Mouse (Mus musculus) heart, embryonic 10.5 days (tissue): ENCODE measurements around the gene Os9. TPM values are rescaled to one million over a fixed set of nuclear protein-coding genes. Genes with fewer than 3 reads are reported as not detected.
"Not testable (repeated sequence)": the region's sequence is repeated elsewhere in the genome, so short reads cannot be mapped to it uniquely, and the experiment has no call there.

Experiments
- DNase-seq: peaks from one replicate; pipeline ENCODE4 v3.0.0-alpha.2; 2017; ENCODE audit warnings: low spot score
- H3K27ac ChIP-seq: fragments of 300-500 bp; sonication (generic); 2 replicates; pipeline ENCODE4 v1.5.1; 2016; ENCODE audit warnings: mild to moderate bottlenecking
- H3K27me3 ChIP-seq: fragments of 300-500 bp; sonication (generic); 2 replicates; pipeline ENCODE4 v1.6.1; 2016; ENCODE audit warnings: mild to moderate bottlenecking; ENCODE audit not compliant: poor library complexity, insufficient read depth, severe bottlenecking
- H3K36me3 ChIP-seq: fragments of 300-500 bp; sonication (generic); 2 replicates; pipeline ENCODE4 v1.6.1; 2016; ENCODE audit warnings: mild to moderate bottlenecking, moderate library complexity
- H3K4me1 ChIP-seq: fragments of 300-500 bp; sonication (generic); 2 replicates; pipeline ENCODE4 v1.6.1; 2016; ENCODE audit warnings: mild to moderate bottlenecking
- H3K4me3 ChIP-seq: fragments of 300-500 bp; sonication (generic); 2 replicates; pipeline ENCODE4 v1.5.1; 2016; ENCODE audit warnings: mild to moderate bottlenecking, moderate library complexity
- H3K9me3 ChIP-seq: fragments of 300-500 bp; sonication (generic); 2 replicates; pipeline ENCODE4 v1.6.1; 2016; ENCODE audit warnings: mild to moderate bottlenecking, moderate library complexity
- WGBS: fragments of 180-500 bp; shearing (Covaris S2); methylation state at CpG from one replicate; pipeline ENCODE4 v1.1.7; 2016; 5-methylcytosine and 5-hydroxymethylcytosine counted together
- polyA plus RNA-seq: library from polyadenylated mRNA; unstranded; fragments of >200 nt; fragmentation: Nextera tagmentation; extraction: Ambion mirVana; gene quantifications from 2 replicates; pipeline ENCODE4 v1.2.1, GENCODE M21; 2016

Gene Os9
- polyA plus RNA-seq, 1 experiment from 2014 or later = 48.8 TPM

- DNase-seq = no peak
- 64% methylated on average over 3 of the region's 3 CpGs for WGBS
- no peaks in the 10 kb centered on the region for H3K4me1 ChIP-seq
- H3K36me3 ChIP-seq = no peaks in the 10 kb centered on the region
- H3K4me3 ChIP-seq = no peak overlapping the region
- H3K27ac ChIP-seq = no peak overlapping the region
- peaks cover 8% of the 10 kb centered on the region; the same call in 1 of the 2 replicates for H3K27me3 ChIP-seq
- no peaks in the 10 kb centered on the region for H3K9me3 ChIP-seq
These were observed 37.5 kb upstream of the Os9 start for GRCm38 (mm10) chr10:127158471-127158870.

GRCm38 (mm10) chr10:127156511-127156910, 35.6 kb upstream of the Os9 start:
- WGBS = 71% methylated on average over 1 of the region's 1 CpGs
- Histone ChIP-seq H3K4me3 (no peak overlapping the region), H3K27me3 (no peaks in the 10 kb centered on the region), H3K9me3 (no peaks in the 10 kb centered on the region), H3K4me1 (no peaks in the 10 kb centered on the region), H3K27ac (no peak overlapping the region), H3K36me3 (no peaks in the 10 kb centered on the region)
- no peak for DNase-seq

GRCm38 (mm10) chr10:127156089-127156488, 35.2 kb upstream of the Os9 start:
- Histone ChIP-seq H3K27ac (no peak overlapping the region), H3K9me3 (no peaks in the 10 kb centered on the region), H3K36me3 (no peaks in the 10 kb centered on the region), H3K27me3 (no peaks in the 10 kb centered on the region), H3K4me1 (no peaks in the 10 kb centered on the region), H3K4me3 (no peak overlapping the region)
- no peak for DNase-seq
- WGBS = 89% methylated on average over 1 of the region's 1 CpGs

- Histone ChIP-seq H3K4me1 (no peaks in the 10 kb centered on the region), H3K27me3 (no peaks in the 10 kb centered on the region), H3K4me3 (no peak overlapping the region), H3K9me3 (no peaks in the 10 kb centered on the region), H3K36me3 (no peaks in the 10 kb centered on the region), H3K27ac (no peak overlapping the region)
- 80% methylated on average over 5 of the region's 5 CpGs for WGBS
- no peak for DNase-seq
These were observed 33.7 kb upstream of the Os9 start for GRCm38 (mm10) chr10:127154652-127155051.

GRCm38 (mm10) chr10:127154241-127154640, 33.3 kb upstream of the Os9 start:
- Histone ChIP-seq H3K36me3 (no peaks in the 10 kb centered on the region), H3K4me3 (no peak overlapping the region), H3K4me1 (no peaks in the 10 kb centered on the region), H3K27ac (no peak overlapping the region), H3K9me3 (no peaks in the 10 kb centered on the region), H3K27me3 (no peaks in the 10 kb centered on the region)
- 88% methylated on average over 2 of the region's 2 CpGs for WGBS
- DNase-seq = no peak

- Histone ChIP-seq H3K36me3 (no peaks in the 10 kb centered on the region), H3K4me3 (no peak overlapping the region), H3K27ac (no peak overlapping the region), H3K4me1 (no peaks in the 10 kb centered on the region), H3K27me3 (no peaks in the 10 kb centered on the region), H3K9me3 (no peaks in the 10 kb centered on the region)
- WGBS = 91% methylated on average over 7 of the region's 7 CpGs
- DNase-seq = no peak
These were observed 32.4 kb upstream of the Os9 start for GRCm38 (mm10) chr10:127153323-127153722.

GRCm38 (mm10) chr10:127152556-127152955, 31.6 kb upstream of the Os9 start:
- H3K36me3 ChIP-seq, H3K27ac ChIP-seq, H3K27me3 ChIP-seq, H3K4me1 ChIP-seq, H3K4me3 ChIP-seq, H3K9me3 ChIP-seq, DNase-seq: not testable (repeated sequence)
- 83% methylated on average over 10 of the region's 10 CpGs for WGBS

- not testable (repeated sequence) for H3K27ac ChIP-seq, H3K36me3 ChIP-seq, DNase-seq, H3K4me3 ChIP-seq, H3K9me3 ChIP-seq, H3K27me3 ChIP-seq, H3K4me1 ChIP-seq
- 86% methylated on average over 3 of the region's 3 CpGs for WGBS
These were observed 30.3 kb upstream of the Os9 start for GRCm38 (mm10) chr10:127151233-127151632.

GRCm38 (mm10) chr10:127150471-127150872, 29.5 kb upstream of the Os9 start:
- WGBS = 78% methylated on average over 4 of the region's 4 CpGs
- DNase-seq = no peak
- no peaks in the 10 kb centered on the region for H3K36me3 ChIP-seq
- no peaks in the 10 kb centered on the region for H3K9me3 ChIP-seq
- H3K4me3 ChIP-seq = no peak overlapping the region
- H3K27me3 ChIP-seq = no peaks in the 10 kb centered on the region
- no peak overlapping the region for H3K27ac ChIP-seq
- H3K4me1 ChIP-seq = no peaks in the 10 kb centered on the region

GRCm38 (mm10) chr10:127147135-127147534, 26.2 kb upstream of the Os9 start:
- Histone ChIP-seq H3K4me1 (no peaks in the 10 kb centered on the region), H3K9me3 (no peaks in the 10 kb centered on the region), H3K36me3 (no peaks in the 10 kb centered on the region), H3K27ac (no peak overlapping the region), H3K4me3 (no peak overlapping the region), H3K27me3 (no peaks in the 10 kb centered on the region)
- DNase-seq = no peak
- WGBS = 80% methylated on average over 6 of the region's 6 CpGs

GRCm38 (mm10) chr10:127145303-127145702, 24.4 kb upstream of the Os9 start:
- Histone ChIP-seq H3K4me1 (no peaks in the 10 kb centered on the region), H3K36me3 (no peaks in the 10 kb centered on the region), H3K27me3 (no peaks in the 10 kb centered on the region), H3K9me3 (no peaks in the 10 kb centered on the region), H3K27ac (no peak overlapping the region), H3K4me3 (no peak overlapping the region)
- 74% methylated on average over 5 of the region's 5 CpGs for WGBS
- no peak for DNase-seq

- WGBS = 84% methylated on average over 7 of the region's 7 CpGs
- no peak for DNase-seq
These were observed 23.6 kb upstream of the Os9 start for GRCm38 (mm10) chr10:127144536-127144935.

GRCm38 (mm10) chr10:127143228-127143627, 22.3 kb upstream of the Os9 start:
- H3K36me3 ChIP-seq = no peaks in the 10 kb centered on the region
- H3K9me3 ChIP-seq = no peaks in the 10 kb centered on the region
- no peak overlapping the region for H3K27ac ChIP-seq
- H3K27me3 ChIP-seq = no peaks in the 10 kb centered on the region
- WGBS = 81% methylated on average over 8 of the region's 8 CpGs
- H3K4me3 ChIP-seq = no peak overlapping the region
- no peak for DNase-seq
- no peaks in the 10 kb centered on the region for H3K4me1 ChIP-seq

More at GRCm38 (mm10) chr10:127144536-127144935, 23.6 kb upstream of the Os9 start:
- Histone ChIP-seq H3K27me3 (no peaks in the 10 kb centered on the region), H3K9me3 (no peaks in the 10 kb centered on the region), H3K36me3 (no peaks in the 10 kb centered on the region), H3K4me1 (no peaks in the 10 kb centered on the region), H3K4me3 (no peak overlapping the region), H3K27ac (no peak overlapping the region)

GRCm38 (mm10) chr10:127141500-127141899, 20.6 kb upstream of the Os9 start:
- Histone ChIP-seq H3K4me1 (no peaks in the 10 kb centered on the region), H3K27me3 (no peaks in the 10 kb centered on the region), H3K27ac (no peak overlapping the region), H3K36me3 (no peaks in the 10 kb centered on the region), H3K9me3 (no peaks in the 10 kb centered on the region), H3K4me3 (no peak overlapping the region)
- WGBS = 72% methylated on average over 8 of the region's 8 CpGs
- no peak for DNase-seq
